Mouse (Mus musculus) heart, embryonic 16.5 days (tissue): ENCODE measurements around the gene Irgq. TPM values are rescaled to one million over a fixed set of nuclear protein-coding genes. Genes with fewer than 3 reads are reported as not detected.

Experiments
- ATAC-seq: fragments of 200-750 bp; cut with Nextera tagmentation; replicated peaks from 2 replicates; pipeline ENCODE4 v1.8.0; 2017; ENCODE audit warnings: moderate number of reproducible peaks; ENCODE audit not compliant: insufficient read depth, low FRiP score; ENCODE audit errors: extremely low read depth
- H3K27ac ChIP-seq: fragments of 300-500 bp; sonication (generic); 2 replicates; pipeline ENCODE4 v1.5.1; 2014; ENCODE audit warnings: mild to moderate bottlenecking, low read length, control low read depth, moderate library complexity
- H3K27me3 ChIP-seq: fragments of 300-500 bp; sonication (generic); 2 replicates; pipeline ENCODE4 v1.6.1; 2014; ENCODE audit warnings: low read length, mixed read lengths; ENCODE audit not compliant: control insufficient read depth, insufficient read depth
- H3K36me3 ChIP-seq: fragments of 300-500 bp; sonication (generic); 2 replicates; pipeline ENCODE4 v1.6.1; 2014; ENCODE audit not compliant: control insufficient read depth, insufficient read depth
- H3K4me1 ChIP-seq: fragments of 300-500 bp; sonication (generic); 2 replicates; pipeline ENCODE4 v1.6.1; 2014; ENCODE audit warnings: low read length, mixed read lengths; ENCODE audit not compliant: control insufficient read depth, insufficient read depth
- H3K4me2 ChIP-seq: fragments of 300-500 bp; sonication (generic); 2 replicates; pipeline ENCODE4 v1.6.1; 2014; ENCODE audit warnings: low read depth, mild to moderate bottlenecking, control low read depth, low read length
- H3K4me3 ChIP-seq: fragments of 300-500 bp; sonication (generic); 2 replicates; pipeline ENCODE4 v1.5.1; 2014; ENCODE audit warnings: mild to moderate bottlenecking, control low read depth, low read length
- H3K9ac ChIP-seq: fragments of 300-500 bp; sonication (generic); 2 replicates; pipeline ENCODE4 v1.6.1; 2014; ENCODE audit warnings: low read length, control low read depth
- H3K9me3 ChIP-seq: fragments of 300-500 bp; sonication (generic); replicated peaks from 2 replicates; pipeline ENCODE4 v1.6.1; 2016; ENCODE audit warnings: low read length; ENCODE audit not compliant: control insufficient read depth
- WGBS: fragments of 180-500 bp; shearing (Covaris S2); extraction: QIAGEN DNeasy Blood & Tissue Kit; methylation state at CpG from one replicate; pipeline ENCODE4 v1.1.7; 2014; 5-methylcytosine and 5-hydroxymethylcytosine counted together
- polyA plus RNA-seq: library from polyadenylated mRNA; unstranded; fragments of >200 nt; fragmentation: Nextera tagmentation; extraction: Ambion mirVana; gene quantifications from 2 replicates; pipeline ENCODE4 v1.2.1, GENCODE M21; 2015

Irgq gene
- polyA plus RNA-seq, 1 experiment from 2014 or later = 6.1 TPM

GRCm38 (mm10) chr7:24551985-24552759 lies 21.7 kb downstream of the Irgq start:
- Histone ChIP-seq H3K4me2 (no peak overlapping the region), H3K27ac (no peak overlapping the region), H3K4me1 (peaks cover 8% of the 10 kb centered on the region), H3K4me3 (no peak overlapping the region), H3K9me3 (no peaks in the 10 kb centered on the region), H3K27me3 (no peaks in the 10 kb centered on the region), H3K36me3 (peaks cover 30% of the 10 kb centered on the region), H3K9ac (no peak overlapping the region)
- no peak for ATAC-seq
- 86% methylated on average over 12 of the region's 12 CpGs for WGBS

- Histone ChIP-seq H3K9ac (no peak overlapping the region), H3K27ac (no peak overlapping the region), H3K4me2 (no peak overlapping the region), H3K4me1 (no peaks in the 10 kb centered on the region), H3K4me3 (no peak overlapping the region), H3K27me3 (no peaks in the 10 kb centered on the region), H3K9me3 (no peaks in the 10 kb centered on the region), H3K36me3 (peaks cover 21% of the 10 kb centered on the region)
- no peak for ATAC-seq
- 90% methylated on average over 10 of the region's 10 CpGs for WGBS
These were observed 25.3 kb downstream of the Irgq start for GRCm38 (mm10) chr7:24555786-24556185.

GRCm38 (mm10) chr7:24561450-24561849 lies 31.0 kb downstream of the Irgq start:
- no peak overlapping the region for H3K4me2 ChIP-seq
- WGBS = 90% methylated on average over 4 of the region's 4 CpGs
- no peak overlapping the region for H3K4me3 ChIP-seq
- no peak overlapping the region for H3K27ac ChIP-seq
- H3K36me3 ChIP-seq = peaks cover 8% of the 10 kb centered on the region
- no peaks in the 10 kb centered on the region for H3K9me3 ChIP-seq
- H3K9ac ChIP-seq = no peak overlapping the region
- H3K4me1 ChIP-seq = no peaks in the 10 kb centered on the region
- ATAC-seq = no peak
- no peaks in the 10 kb centered on the region for H3K27me3 ChIP-seq

- Histone ChIP-seq H3K4me3 (no peak overlapping the region), H3K9me3 (no peaks in the 10 kb centered on the region), H3K27ac (no peak overlapping the region), H3K4me2 (no peak overlapping the region), H3K9ac (no peak overlapping the region), H3K4me1 (no peaks in the 10 kb centered on the region), H3K27me3 (no peaks in the 10 kb centered on the region), H3K36me3 (peaks cover 17% of the 10 kb centered on the region)
- no peak for ATAC-seq
- 87% methylated on average over 8 of the region's 8 CpGs for WGBS
These were observed 32.8 kb downstream of the Irgq start for GRCm38 (mm10) chr7:24563191-24563836.

- no peak for ATAC-seq
- no peak overlapping the region for H3K9ac ChIP-seq
- H3K27ac ChIP-seq = no peak overlapping the region
- peaks cover 20% of the 10 kb centered on the region for H3K36me3 ChIP-seq
- H3K4me1 ChIP-seq = no peaks in the 10 kb centered on the region
- H3K9me3 ChIP-seq = no peaks in the 10 kb centered on the region
- WGBS = 79% methylated on average over 4 of the region's 4 CpGs
- H3K4me3 ChIP-seq = no peak overlapping the region
- no peaks in the 10 kb centered on the region for H3K27me3 ChIP-seq
- H3K4me2 ChIP-seq = no peak overlapping the region
These were observed 33.3 kb downstream of the Irgq start for GRCm38 (mm10) chr7:24563837-24564206.

GRCm38 (mm10) chr7:24564607-24565265 lies 34.2 kb downstream of the Irgq start:
- H3K27ac ChIP-seq = no peak overlapping the region
- no peak overlapping the region for H3K4me2 ChIP-seq
- H3K4me1 ChIP-seq = no peaks in the 10 kb centered on the region
- H3K4me3 ChIP-seq = no peak overlapping the region
- H3K9ac ChIP-seq = no peak overlapping the region
- H3K27me3 ChIP-seq = no peaks in the 10 kb centered on the region
- no peak for ATAC-seq
- peaks cover 23% of the 10 kb centered on the region for H3K36me3 ChIP-seq
- no peaks in the 10 kb centered on the region for H3K9me3 ChIP-seq
- 63% methylated on average over 6 of the region's 6 CpGs for WGBS

- WGBS = 84% methylated on average over 11 of the region's 11 CpGs
- ATAC-seq = no peak
- Histone ChIP-seq H3K9me3 (no peaks in the 10 kb centered on the region), H3K4me3 (no peak overlapping the region), H3K9ac (no peak overlapping the region), H3K27ac (no peak overlapping the region), H3K36me3 (peaks cover 23% of the 10 kb centered on the region), H3K4me2 (no peak overlapping the region), H3K4me1 (no peaks in the 10 kb centered on the region), H3K27me3 (no peaks in the 10 kb centered on the region)
These were observed 35.1 kb downstream of the Irgq start for GRCm38 (mm10) chr7:24565627-24566026.

GRCm38 (mm10) chr7:24566206-24566605 lies 35.7 kb downstream of the Irgq start:
- Histone ChIP-seq H3K27me3 (no peaks in the 10 kb centered on the region), H3K27ac (no peak overlapping the region), H3K4me2 (no peak overlapping the region), H3K9me3 (no peaks in the 10 kb centered on the region), H3K36me3 (peaks cover 26% of the 10 kb centered on the region), H3K9ac (no peak overlapping the region), H3K4me3 (no peak overlapping the region), H3K4me1 (no peaks in the 10 kb centered on the region)
- ATAC-seq = no peak
- WGBS = 87% methylated on average over 9 of the region's 9 CpGs

- 90% methylated on average over 4 of the region's 4 CpGs for WGBS
- Histone ChIP-seq H3K27me3 (no peaks in the 10 kb centered on the region), H3K9me3 (no peaks in the 10 kb centered on the region), H3K9ac (no peak overlapping the region), H3K36me3 (peaks cover 26% of the 10 kb centered on the region), H3K4me3 (no peak overlapping the region), H3K4me1 (no peaks in the 10 kb centered on the region), H3K27ac (no peak overlapping the region), H3K4me2 (no peak overlapping the region)
- no peak for ATAC-seq
These were observed 38.0 kb downstream of the Irgq start for GRCm38 (mm10) chr7:24568512-24568911.
